Mouse (Mus musculus) testis, postnatal 14 days (tissue): ENCODE results near the gene Samd10.

Experiments
- DNase-seq: peaks from one replicate; pipeline ENCODE4 v3.0.0; 2021; ENCODE audit warnings: low spot score

Samd10 gene

DNA sequence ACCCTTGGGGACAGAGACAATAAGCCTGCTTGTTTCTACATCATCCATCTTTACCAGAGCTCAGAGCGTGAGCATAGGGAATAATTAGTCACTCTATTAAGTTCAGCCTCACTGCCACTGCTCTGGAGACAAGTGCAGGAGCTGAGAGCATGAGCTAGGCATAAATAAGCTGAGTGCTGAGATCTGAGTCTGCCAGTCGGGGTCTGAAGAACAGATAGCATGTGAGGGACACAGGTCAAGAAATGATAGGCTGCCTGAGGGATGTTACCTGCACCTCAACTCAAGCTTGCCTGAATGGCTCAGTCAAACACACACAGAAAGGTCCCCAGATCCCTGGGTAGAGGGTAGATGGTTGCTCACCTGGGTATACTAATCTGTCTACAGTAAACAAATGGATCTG is 21.9 kb downstream of the Samd10 start:
- DNase-seq: no peak

DNA sequence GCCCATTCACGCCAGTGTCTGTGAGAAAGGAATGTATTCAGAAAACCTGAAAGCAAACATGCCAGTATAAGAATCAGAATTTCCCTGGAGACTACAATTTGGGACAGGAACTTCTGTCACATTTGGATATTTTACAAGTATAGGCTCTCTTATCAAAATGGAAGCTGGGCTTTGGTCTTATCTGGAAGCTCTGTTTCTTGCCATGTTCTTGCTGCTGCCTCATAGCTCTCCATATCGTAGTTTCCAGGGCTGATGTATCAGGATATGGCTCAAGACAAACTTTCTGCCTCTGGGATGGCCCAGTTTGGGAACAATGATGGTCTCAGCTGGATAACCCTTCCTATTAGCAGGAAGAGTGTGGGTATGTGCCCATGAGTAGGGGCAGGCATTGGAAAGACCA is 22.4 kb downstream of the Samd10 start:
- no peak for DNase-seq

DNA sequence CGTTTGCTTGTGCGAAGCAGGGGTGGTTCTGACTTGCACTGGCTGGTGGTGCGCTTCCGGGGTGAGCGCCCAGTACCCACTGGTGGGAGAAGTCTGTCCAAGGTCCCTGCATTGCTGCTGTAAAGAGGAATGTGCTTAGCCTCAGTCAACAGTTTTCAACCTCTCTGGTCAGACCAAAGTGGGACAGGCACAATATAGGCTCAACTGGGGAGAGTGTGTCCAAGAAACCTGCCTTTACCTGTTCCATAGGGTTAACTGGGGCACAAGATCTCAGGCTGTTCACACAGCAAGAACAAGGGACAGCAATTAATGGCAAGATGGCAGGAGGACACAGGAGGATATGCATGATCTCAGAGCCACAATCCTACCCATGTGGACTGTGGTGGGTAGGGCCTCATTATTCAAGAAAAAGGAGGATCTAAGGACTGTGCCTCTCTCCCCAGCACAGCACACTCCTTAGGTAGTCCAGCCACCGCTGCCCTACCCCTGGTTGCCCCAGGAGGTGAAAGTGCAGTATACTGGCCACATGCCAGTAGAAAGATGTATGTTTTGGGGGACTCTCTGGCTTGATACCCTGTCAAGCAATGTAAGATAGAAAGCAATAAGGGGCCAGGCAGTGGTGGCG is 24.0 kb downstream of the Samd10 start:
- no peak for DNase-seq

GRCm38 (mm10) chr2:181573961-181574360 is 25.1 kb downstream of the Samd10 start:
- DNase-seq: no peak

- DNase-seq: no peak
Measured at GRCm38 (mm10) chr2:181572921-181573920, 25.8 kb downstream of the Samd10 start.

- DNase-seq: no peak
Measured at GRCm38 (mm10) chr2:181571941-181572670, 26.9 kb downstream of the Samd10 start.

- DNase-seq: no peak
Measured at GRCm38 (mm10) chr2:181570921-181571595, 28.0 kb downstream of the Samd10 start.

- no peak for DNase-seq
Measured at GRCm38 (mm10) chr2:181570375-181570774, 28.6 kb downstream of the Samd10 start.

DNA sequence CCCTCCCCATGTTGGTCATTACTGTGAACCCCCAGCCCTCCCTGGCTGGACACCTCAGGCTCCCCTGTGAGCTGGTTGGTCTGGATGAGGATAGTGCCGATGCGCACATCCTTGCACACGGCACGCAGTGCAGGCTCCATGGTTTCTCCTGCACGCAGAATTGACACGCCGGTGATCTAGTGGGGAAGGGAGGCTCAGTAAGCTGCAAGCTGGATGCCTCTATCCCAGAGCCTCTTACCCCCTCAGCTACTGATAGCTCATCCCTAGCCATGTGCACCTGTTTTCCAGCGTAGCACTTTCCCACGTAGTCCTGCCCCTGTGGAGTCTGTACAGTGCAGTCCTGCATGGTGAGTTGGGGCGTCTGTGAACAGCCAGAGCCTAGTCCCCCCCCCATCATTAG is 29.2 kb downstream of the Samd10 start:
- DNase-seq: no peak

GRCm38 (mm10) chr2:181568272-181569008 is 30.6 kb downstream of the Samd10 start:
- DNase-seq: no peak

DNA sequence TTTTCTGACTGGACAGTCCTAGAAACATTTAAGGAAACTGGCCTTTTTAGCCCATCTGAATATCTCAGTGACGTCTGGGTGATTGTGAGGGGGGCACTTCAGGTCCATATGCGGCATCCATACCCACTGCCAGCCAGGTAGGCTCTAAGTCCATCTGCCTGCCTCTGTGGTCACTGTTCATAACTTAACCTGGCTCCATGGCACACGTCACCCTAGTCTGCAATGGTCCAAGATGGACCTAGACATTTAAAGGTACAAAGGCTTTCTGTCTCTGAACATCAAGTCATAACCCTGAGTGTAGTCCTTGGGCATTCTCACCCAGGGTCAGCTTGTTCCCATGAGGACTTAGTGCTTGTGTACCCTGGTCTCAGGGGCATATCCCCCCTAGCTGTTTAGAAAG is 31.7 kb downstream of the Samd10 start:
- DNase-seq: no peak

- DNase-seq: no peak
Measured at GRCm38 (mm10) chr2:181553772-181554171, 45.2 kb downstream of the Samd10 start.

DNA sequence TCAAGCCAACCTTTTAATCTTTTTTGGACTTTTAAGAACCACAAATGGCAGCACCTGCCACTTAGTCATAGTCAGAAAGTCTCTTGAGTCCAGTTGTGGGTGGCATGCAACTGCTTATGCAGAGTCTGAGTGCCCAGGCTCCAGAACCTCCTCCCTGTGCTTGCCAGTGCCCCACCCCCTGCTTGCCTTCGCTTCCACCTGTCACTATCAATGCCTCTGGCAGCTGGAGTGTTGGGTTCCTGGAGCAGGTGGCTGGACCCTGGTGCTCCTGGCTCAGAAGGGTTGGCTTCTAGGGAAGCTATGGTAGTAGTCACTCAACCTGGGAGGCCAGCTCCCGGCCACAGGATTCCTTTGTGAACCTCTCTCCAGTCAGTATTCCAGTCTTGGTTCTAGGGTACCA is 48.8 kb downstream of the Samd10 start:
- no peak for DNase-seq

DNA sequence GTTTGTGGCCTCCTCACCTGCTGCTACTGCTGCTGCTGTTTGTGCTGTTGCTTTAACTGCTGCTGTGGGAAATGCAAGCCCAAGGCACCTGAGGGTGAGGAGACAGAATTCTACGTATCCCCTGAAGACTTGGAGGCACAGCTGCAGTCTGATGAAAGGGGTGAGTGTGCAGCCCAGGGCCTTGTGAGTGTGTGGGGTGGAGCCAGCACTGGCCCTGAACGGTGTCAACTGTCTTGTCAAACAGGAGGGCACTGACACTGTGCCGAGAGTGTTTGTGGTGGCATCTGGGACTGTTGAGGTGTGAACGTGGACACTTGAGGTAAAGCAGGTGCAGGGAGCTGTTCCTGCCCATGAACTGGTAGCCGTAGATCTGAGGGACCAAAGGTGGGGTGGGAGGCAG is 50.3 kb downstream of the Samd10 start:
- DNase-seq: no peak

DNA sequence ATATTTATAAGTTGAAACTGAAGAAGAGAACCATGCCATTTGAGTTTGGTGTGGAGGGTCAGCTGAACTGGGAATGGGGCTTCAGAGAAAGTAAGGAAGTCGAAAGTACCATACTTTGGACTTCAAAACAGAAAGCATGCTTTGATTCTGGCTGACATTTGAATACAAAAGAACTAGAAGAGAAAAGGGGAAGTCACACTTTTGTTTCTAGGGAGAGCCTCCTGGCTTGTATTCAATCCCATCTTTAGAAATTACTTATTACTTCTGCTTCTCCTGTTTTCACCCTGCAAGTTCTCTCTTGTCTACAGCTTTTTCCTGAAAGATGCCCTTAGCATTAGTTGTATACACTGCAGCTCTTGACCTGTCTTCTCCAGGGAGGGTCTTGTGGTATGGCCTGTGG is 50.8 kb downstream of the Samd10 start:
- no peak for DNase-seq

GRCm38 (mm10) chr2:181546142-181546541 is 52.9 kb downstream of the Samd10 start:
- DNase-seq: no peak
